Comparison of ENCODE assay signal across 19 mouse cellular contexts in genomic region chr1:182052385-182052784, GRCm38 (mm10). TPM values are rescaled to one million over a fixed set of nuclear protein-coding genes. Genes with fewer than 3 reads are reported as not detected.
"Had no signal": no experiment of that assay in that cellular context is flagged by ENCODE, and none has a peak within 500 bp of the region (broad histone marks: within the 10 kb centered on the region; RNA-seq: fewer than 3 reads in every experiment).

No protein-coding gene starts in this region.

- ATAC-seq: intestine, postnatal 0 days; liver, embryonic 12.5 days; midbrain, embryonic 16.5 days had no signal

- H3K4me3 ChIP-seq: layer of hippocampus, adult 2 months; left cerebral cortex, adult 2 months; limb, embryonic 12.5 days; liver, embryonic 12.5 days; liver, embryonic 15.5 days; midbrain, embryonic 13.5 days; myocyte; neural tube, embryonic 13.5 days had no signal

- H3K4me2 ChIP-seq: limb, embryonic 12.5 days; liver, embryonic 12.5 days; liver, embryonic 15.5 days; midbrain, embryonic 13.5 days; neural tube, embryonic 13.5 days had no signal

- DNase-seq: kidney, adult 2 months; kidney, postnatal 25 days; layer of hippocampus, postnatal 36 days; lung, adult 18-20 months; thymus, adult 18-20 months; thymus, postnatal 36 days had no signal

- H3K27ac ChIP-seq: kidney, postnatal 0 days; layer of hippocampus, adult 2 months; left cerebral cortex, adult 2 months; liver, embryonic 12.5 days; liver, embryonic 15.5 days; macrophage; midbrain, embryonic 13.5 days; neural tube, embryonic 13.5 days had no signal

- H3K9me3 ChIP-seq: limb, embryonic 12.5 days; liver, embryonic 12.5 days; liver, embryonic 15.5 days; midbrain, embryonic 13.5 days; neural tube, embryonic 13.5 days had no signal

- H3K9ac ChIP-seq: limb, embryonic 12.5 days; liver, embryonic 12.5 days; liver, embryonic 15.5 days; midbrain, embryonic 13.5 days; neural tube, embryonic 13.5 days had no signal

- H3K4me1 ChIP-seq: liver, embryonic 12.5 days; liver, embryonic 15.5 days had no signal

- H3K36me3 ChIP-seq: limb, embryonic 12.5 days; liver, embryonic 12.5 days; liver, embryonic 15.5 days; midbrain, embryonic 13.5 days; neural tube, embryonic 13.5 days had no signal

- H3K27me3 ChIP-seq: limb, embryonic 12.5 days; liver, embryonic 12.5 days; liver, embryonic 15.5 days; midbrain, embryonic 13.5 days; neural tube, embryonic 13.5 days had no signal

RNA-seq across cellular contexts. Expression of gene Enah, which starts 32.6 kb away (rescaled TPM):
- total RNA-seq: monocyte, adult 5-6 weeks had no signal
